ENCODE assay signal across 22 mouse cellular contexts in genomic region chr17:51262404-51262803, GRCm38 (mm10).
A peak's percentile ranks its signal among the peaks of the same experiment; 100 is the strongest.
DNase-seq lines count a peak whose midpoint lies in the region; ATAC-seq and TF ChIP-seq lines count a peak whose summit lies in the region.
"Had no signal": no experiment of that assay in that cellular context is flagged by ENCODE, and none has a peak within 500 bp of the region (broad histone marks: within the 10 kb centered on the region; RNA-seq: fewer than 3 reads in every experiment).

No protein-coding gene starts in this region.

- no peak overlapping the region for H3K9ac ChIP-seq in forebrain, embryonic 11.5 days (ENCODE audit: low read length)
- H3K9ac ChIP-seq in forebrain, embryonic 12.5 days, result no peak overlapping the region
- H3K9ac ChIP-seq in midbrain, embryonic 16.5 days (ENCODE audit: low read depth, low read length), result no peak overlapping the region
- no peak overlapping the region for H3K9ac ChIP-seq in midbrain, embryonic 11.5 days (ENCODE audit: low read length)
- no peak overlapping the region for H3K9ac ChIP-seq in intestine, postnatal 0 days (ENCODE audit: low read depth, low read length)
- H3K9ac ChIP-seq: embryonic facial prominence, embryonic 13.5 days; forebrain, embryonic 13.5 days; forebrain, embryonic 15.5 days; forebrain, postnatal 0 days had no signal

- H3K27ac ChIP-seq in forebrain, embryonic 11.5 days (ENCODE audit: low read depth, low read length), result no peak overlapping the region
- no peak overlapping the region for H3K27ac ChIP-seq in forebrain, embryonic 12.5 days
- H3K27ac ChIP-seq in midbrain, embryonic 16.5 days (ENCODE audit: low read length), result no peak overlapping the region
- no peak overlapping the region for H3K27ac ChIP-seq in midbrain, embryonic 11.5 days (ENCODE audit: low read depth, low read length)
- H3K27ac ChIP-seq in intestine, postnatal 0 days (ENCODE audit: low read depth, low read length), result no peak overlapping the region
- H3K27ac ChIP-seq: embryonic facial prominence, embryonic 13.5 days; forebrain, embryonic 13.5 days; forebrain, embryonic 15.5 days had no signal

- DNase-seq in forebrain, embryonic 11.5 days (ENCODE audit: low spot score), result no peak
- DNase-seq in midbrain, embryonic 11.5 days (ENCODE audit: low spot score, missing footprints), result no peak
- peak; percentile 64 for DNase-seq in R1 (ENCODE audit: low read depth, low spot score)
- no peak for DNase-seq in frontal cortex, postnatal 25 days (ENCODE audit: low spot score in 2 of 2)
- DNase-seq: adrenal gland, adult 8-10 months; adrenal gland, postnatal 14 days; adrenal gland, postnatal 36 days; cerebellum, adult 11-12 months; cerebellum, adult 2 months; cerebellum, adult 9-10 months; cerebellum, postnatal 10 days; cerebellum, postnatal 25 days; forebrain, postnatal 0 days had no signal

- H3K4me3 ChIP-seq in forebrain, embryonic 11.5 days (ENCODE audit: low read depth, low read length), result no peak overlapping the region
- H3K4me3 ChIP-seq in forebrain, embryonic 12.5 days (replicated peaks), result no peak overlapping the region
- H3K4me3 ChIP-seq in midbrain, embryonic 16.5 days (ENCODE audit: low read depth, low read length), result no peak overlapping the region
- no peak overlapping the region for H3K4me3 ChIP-seq in midbrain, embryonic 11.5 days (ENCODE audit: low read depth, low read length)
- H3K4me3 ChIP-seq in intestine, postnatal 0 days (ENCODE audit: low read depth, low read length), result no peak overlapping the region
- H3K4me3 ChIP-seq: embryonic facial prominence, embryonic 13.5 days; forebrain, embryonic 13.5 days; forebrain, embryonic 15.5 days had no signal

- peak; percentile 16; the same call in 1 of the 2 replicates for ATAC-seq in forebrain, embryonic 11.5 days (replicated peaks; ENCODE audit: low FRiP score)
- no peak for ATAC-seq in forebrain, embryonic 12.5 days (ENCODE audit: low FRiP score)
- ATAC-seq in midbrain, embryonic 16.5 days, result 0 out of 2 replicates have a peak, but pooled peaks have one; percentile 5
- no peak for ATAC-seq in midbrain, embryonic 11.5 days (ENCODE audit: low FRiP score)
- ATAC-seq in intestine, postnatal 0 days, result no peak
- ATAC-seq: activated CD4-positive, CD25-positive, alpha-beta regulatory T cell, adult 4 months; forebrain, embryonic 13.5 days; forebrain, postnatal 0 days; Patski had no signal

- H3K4me1 ChIP-seq in forebrain, embryonic 11.5 days (replicated peaks; ENCODE audit: control insufficient read depth, insufficient read depth, low read length), result no peaks in the 10 kb centered on the region
- H3K4me1 ChIP-seq in forebrain, embryonic 12.5 days, result peaks cover 6% of the 10 kb centered on the region; the same call in 1 of the 2 replicates
- H3K4me1 ChIP-seq in midbrain, embryonic 16.5 days (ENCODE audit: control insufficient read depth, insufficient read depth, low read length), result no peaks in the 10 kb centered on the region
- no peaks in the 10 kb centered on the region for H3K4me1 ChIP-seq in midbrain, embryonic 11.5 days (ENCODE audit: control insufficient read depth, insufficient read depth, low read length)
- H3K4me1 ChIP-seq in intestine, postnatal 0 days (replicated peaks; ENCODE audit: control insufficient read depth, insufficient read depth, low read length), result no peaks in the 10 kb centered on the region
- H3K4me1 ChIP-seq: embryonic facial prominence, embryonic 13.5 days; forebrain, embryonic 15.5 days had no signal

- no peak for TF ChIP-seq CTCF in intestine, postnatal 0 days (IDR thresholded peaks at IDR 0.05; ENCODE audit: low read depth)

- H3K9me3 ChIP-seq in forebrain, embryonic 11.5 days (ENCODE audit: control insufficient read depth, low read length), result no peaks in the 10 kb centered on the region
- H3K9me3 ChIP-seq in forebrain, embryonic 12.5 days, result no peaks in the 10 kb centered on the region
- no peaks in the 10 kb centered on the region for H3K9me3 ChIP-seq in midbrain, embryonic 16.5 days (replicated peaks; ENCODE audit: control insufficient read depth, low read length, poor library complexity, severe bottlenecking)
- no peaks in the 10 kb centered on the region for H3K9me3 ChIP-seq in midbrain, embryonic 11.5 days (ENCODE audit: control insufficient read depth, low read length)
- H3K9me3 ChIP-seq in intestine, postnatal 0 days (ENCODE audit: control insufficient read depth), result no peaks in the 10 kb centered on the region
- H3K9me3 ChIP-seq: embryonic facial prominence, embryonic 13.5 days; forebrain, embryonic 13.5 days; forebrain, embryonic 15.5 days; G1E had no signal

- H3K27me3 ChIP-seq in forebrain, embryonic 11.5 days (ENCODE audit: control insufficient read depth, insufficient read depth, low read length), result no peaks in the 10 kb centered on the region
- H3K27me3 ChIP-seq in forebrain, embryonic 12.5 days, result no peaks in the 10 kb centered on the region
- no peaks in the 10 kb centered on the region for H3K27me3 ChIP-seq in midbrain, embryonic 16.5 days (ENCODE audit: control insufficient read depth, insufficient read depth, low read depth, low read length)
- no peaks in the 10 kb centered on the region for H3K27me3 ChIP-seq in midbrain, embryonic 11.5 days (ENCODE audit: control insufficient read depth, insufficient read depth, low read length)
- no peaks in the 10 kb centered on the region for H3K27me3 ChIP-seq in intestine, postnatal 0 days (replicated peaks; ENCODE audit: control insufficient read depth, insufficient read depth, low read length)
- H3K27me3 ChIP-seq: embryonic facial prominence, embryonic 13.5 days; forebrain, embryonic 13.5 days; forebrain, embryonic 15.5 days had no signal

- H3K36me3 ChIP-seq in forebrain, embryonic 11.5 days (ENCODE audit: control insufficient read depth, insufficient read depth, low read length), result no peaks in the 10 kb centered on the region
- no peaks in the 10 kb centered on the region for H3K36me3 ChIP-seq in forebrain, embryonic 12.5 days (replicated peaks)
- no peaks in the 10 kb centered on the region for H3K36me3 ChIP-seq in midbrain, embryonic 16.5 days (ENCODE audit: control insufficient read depth, insufficient read depth, low read length)
- no peaks in the 10 kb centered on the region for H3K36me3 ChIP-seq in midbrain, embryonic 11.5 days (ENCODE audit: control insufficient read depth, insufficient read depth, low read length)
- H3K36me3 ChIP-seq in intestine, postnatal 0 days (ENCODE audit: control insufficient read depth, insufficient read depth), result no peaks in the 10 kb centered on the region
- H3K36me3 ChIP-seq: embryonic facial prominence, embryonic 13.5 days; forebrain, embryonic 15.5 days; G1E had no signal

- H3K4me2 ChIP-seq in forebrain, embryonic 11.5 days (ENCODE audit: low read depth, low read length, severe bottlenecking), result no peak overlapping the region
- H3K4me2 ChIP-seq in forebrain, embryonic 12.5 days, result no peak overlapping the region
- H3K4me2 ChIP-seq in midbrain, embryonic 16.5 days (ENCODE audit: low read length), result no peak overlapping the region
- H3K4me2 ChIP-seq in midbrain, embryonic 11.5 days, result no peak overlapping the region
- H3K4me2 ChIP-seq in intestine, postnatal 0 days (replicated peaks; ENCODE audit: low read depth), result no peak overlapping the region
- H3K4me2 ChIP-seq: embryonic facial prominence, embryonic 13.5 days; forebrain, embryonic 13.5 days; forebrain, embryonic 15.5 days had no signal

Comparison
In these comparisons a context has a peak if more than half of its experiments do, and no peak if none do; other contexts are left out.
1. ATAC-seq: peak in forebrain, embryonic 11.5 days (single experiment) and midbrain, embryonic 16.5 days (single experiment); none in forebrain, embryonic 12.5 days (single experiment), midbrain, embryonic 11.5 days (single experiment) and intestine, postnatal 0 days (single experiment).